Mouse (Mus musculus): ENCODE measurements around the gene Zc3h13.

Gene Zc3h13

GRCm38 (mm10) chr14:75323354-75323753 lies 39.2 kb downstream of the Zc3h13 start:
- no peak for DNase-seq (ENCODE audit: low spot score in 2 of 2)

DNA sequence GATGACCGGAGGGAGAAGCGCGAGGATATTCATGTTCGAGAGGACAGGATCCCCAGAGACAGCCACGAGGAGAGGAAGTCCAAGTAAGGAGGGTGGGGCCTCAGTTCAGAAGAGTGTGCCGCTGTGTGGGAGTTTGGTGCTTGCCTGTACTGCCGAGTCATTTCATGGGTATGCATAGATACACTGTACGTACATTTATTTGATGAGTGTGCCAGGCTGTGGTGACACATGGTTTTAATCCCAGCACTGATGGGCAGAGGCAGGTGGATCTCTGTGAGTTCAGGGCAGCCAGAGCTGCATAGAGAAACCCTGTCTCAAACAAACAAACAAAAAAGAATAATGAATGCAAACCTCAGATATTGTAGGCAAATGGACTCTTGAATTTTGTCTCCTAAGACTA lies 43.9 kb downstream of the Zc3h13 start:
- DNase-seq (ENCODE audit: low spot score in 2 of 2), result no peak

DNA sequence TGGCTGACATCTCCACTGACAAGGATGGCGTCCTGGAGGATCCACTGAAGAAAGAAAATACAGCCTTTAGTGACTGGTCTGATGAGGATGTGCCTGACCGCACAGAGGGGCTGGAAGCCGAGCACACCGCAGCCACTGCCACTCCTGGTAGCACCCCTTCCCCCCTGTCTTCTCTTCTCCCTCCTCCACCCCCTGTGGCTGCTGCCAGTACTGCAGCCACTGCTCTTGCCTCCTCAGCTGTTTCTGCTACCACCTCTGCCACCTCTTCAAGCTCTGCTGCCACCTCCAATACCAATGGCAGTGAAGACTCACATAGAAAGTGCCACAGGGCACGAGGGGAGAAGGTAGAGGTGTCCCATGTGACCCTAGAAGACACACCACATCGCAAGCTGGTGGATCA lies 46.4 kb downstream of the Zc3h13 start:
- peak in 1 of 2 experiments; percentile 71 for DNase-seq (ENCODE audit: low spot score in 2 of 2)

DNA sequence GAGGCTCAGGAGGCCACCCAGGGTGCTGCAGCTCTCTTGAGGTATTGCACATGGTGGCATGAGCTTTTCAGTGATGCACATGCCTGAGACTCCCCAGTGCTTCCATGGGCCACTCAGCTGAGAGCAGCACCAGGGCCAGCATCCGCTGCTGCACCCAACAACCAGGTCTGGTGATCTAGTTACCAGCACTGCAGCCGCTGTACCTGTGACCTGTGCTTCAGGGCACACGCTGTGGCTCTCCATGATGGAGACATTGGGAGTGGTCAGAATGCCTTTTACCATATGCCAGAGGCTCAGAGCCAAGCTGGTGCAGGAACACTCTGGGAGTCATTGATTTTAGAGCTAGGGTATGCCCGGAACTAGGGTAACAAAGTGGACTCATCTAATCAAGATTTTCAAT lies 50.1 kb downstream of the Zc3h13 start:
- no peak for DNase-seq (ENCODE audit: low spot score in 2 of 2)

DNA sequence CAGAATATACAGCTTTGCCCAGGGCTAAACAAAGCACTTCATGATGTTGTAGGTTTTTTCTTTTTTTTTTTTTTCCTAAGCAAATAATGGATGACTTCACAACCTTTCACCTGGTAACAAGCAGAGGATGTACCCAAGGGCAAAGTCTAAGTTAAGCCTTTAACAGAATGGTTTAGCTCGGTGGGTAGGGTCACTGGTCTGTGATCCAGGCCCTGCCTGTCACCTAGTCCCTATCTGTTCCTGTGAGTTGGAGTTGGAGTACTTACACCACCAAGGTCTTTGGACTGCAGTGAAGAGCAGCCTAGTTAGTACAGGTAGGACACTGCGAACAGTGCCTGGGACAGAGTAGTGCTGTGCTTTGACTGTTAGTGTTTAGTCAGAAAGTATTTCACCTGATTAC lies 53.7 kb downstream of the Zc3h13 start:
- DNase-seq (ENCODE audit: low spot score in 2 of 2), result no peak

DNA sequence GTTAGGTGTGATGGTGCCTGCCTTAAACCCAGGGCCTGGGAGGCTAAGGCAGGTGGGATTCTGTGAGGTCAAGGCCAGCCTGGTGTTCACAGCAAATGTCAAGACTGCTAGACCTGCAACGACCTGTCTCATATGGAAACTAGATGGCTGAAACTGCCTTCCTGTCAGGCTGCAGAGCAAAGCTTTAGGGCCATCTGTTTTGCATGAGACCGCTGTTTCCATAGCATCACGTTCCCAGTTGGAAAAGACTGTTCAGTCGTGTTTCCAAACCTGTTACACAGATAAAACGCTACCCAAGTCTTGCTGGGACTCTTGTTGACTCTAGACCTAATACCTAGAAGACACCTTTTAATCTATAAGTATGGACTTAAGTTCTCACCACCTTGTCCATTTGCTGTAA lies 61.9 kb downstream of the Zc3h13 start:
- DNase-seq (ENCODE audit: low spot score in 2 of 2), result no peak

- DNase-seq (ENCODE audit: low spot score in 2 of 2), result no peak
Measured at GRCm38 (mm10) chr14:75351626-75352025, 67.5 kb downstream of the Zc3h13 start.

DNA sequence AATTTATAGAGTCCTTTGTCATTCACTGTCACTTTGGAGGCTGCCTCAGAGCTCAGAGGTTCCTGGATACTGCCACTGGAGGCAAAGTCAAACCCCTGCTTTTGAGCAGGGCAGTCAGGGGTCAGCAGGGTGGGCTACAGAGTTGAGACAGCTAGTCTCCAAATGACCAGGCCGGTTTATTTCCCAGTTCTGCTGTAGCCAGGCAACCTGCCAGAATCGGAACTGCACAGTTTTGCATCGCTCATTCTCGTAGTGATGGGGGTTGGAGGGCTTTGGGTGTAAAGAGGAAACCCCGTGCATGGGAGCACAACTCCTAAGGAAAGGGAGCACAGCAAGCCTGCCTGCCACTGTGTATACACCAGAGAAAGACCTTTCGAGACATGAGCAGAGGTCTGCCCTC lies 79.1 kb downstream of the Zc3h13 start:
- no peak for DNase-seq (ENCODE audit: low spot score in 2 of 2)

GRCm38 (mm10) chr14:75365301-75366035 lies 81.3 kb downstream of the Zc3h13 start:
- DNase-seq (ENCODE audit: low spot score in 2 of 2), result no peak

- DNase-seq (ENCODE audit: low spot score in 2 of 2), result no peak
Measured at GRCm38 (mm10) chr14:75366741-75367140, 82.6 kb downstream of the Zc3h13 start.

- no peak for DNase-seq (ENCODE audit: low spot score in 2 of 2)
Measured at GRCm38 (mm10) chr14:75367503-75367902, 83.3 kb downstream of the Zc3h13 start.

DNA sequence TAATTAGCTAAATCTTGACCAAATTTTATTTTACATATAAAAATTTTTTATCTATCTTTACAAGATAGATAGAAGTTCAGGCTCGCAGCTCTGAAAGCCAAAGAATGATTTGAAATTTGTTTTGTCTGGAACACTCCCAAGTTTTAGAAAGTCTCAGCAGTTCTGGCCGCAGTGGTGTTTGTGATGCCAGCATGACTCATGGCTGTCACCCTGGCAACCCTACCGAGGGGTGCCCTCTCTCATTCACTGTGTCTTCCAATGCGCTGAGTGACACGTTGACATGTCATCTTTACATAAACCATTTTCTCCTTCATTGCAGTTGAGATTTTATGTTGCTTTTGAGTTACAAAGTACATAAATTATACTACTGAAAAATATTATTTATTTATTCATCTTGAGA lies 85.7 kb downstream of the Zc3h13 start:
- no peak for DNase-seq (ENCODE audit: low spot score in 2 of 2)

- DNase-seq (ENCODE audit: low spot score in 2 of 2), result no peak
Measured at GRCm38 (mm10) chr14:75375006-75375598, 90.9 kb downstream of the Zc3h13 start.

- DNase-seq (ENCODE audit: low spot score in 2 of 2), result no peak
Measured at GRCm38 (mm10) chr14:75376256-75376655, 92.1 kb downstream of the Zc3h13 start.

GRCm38 (mm10) chr14:75377612-75378011 lies 93.4 kb downstream of the Zc3h13 start:
- DNase-seq (ENCODE audit: low spot score in 2 of 2), result no peak
